Mouse (Mus musculus): Measurements from ENCODE around the gene Slc25a21. TPM values are rescaled to one million over a fixed set of nuclear protein-coding genes. Genes with fewer than 3 reads are reported as not detected.

Slc25a21 gene
- total RNA-seq, 2 experiments from 2014 or later: 0.37 to 0.49 TPM

DNA sequence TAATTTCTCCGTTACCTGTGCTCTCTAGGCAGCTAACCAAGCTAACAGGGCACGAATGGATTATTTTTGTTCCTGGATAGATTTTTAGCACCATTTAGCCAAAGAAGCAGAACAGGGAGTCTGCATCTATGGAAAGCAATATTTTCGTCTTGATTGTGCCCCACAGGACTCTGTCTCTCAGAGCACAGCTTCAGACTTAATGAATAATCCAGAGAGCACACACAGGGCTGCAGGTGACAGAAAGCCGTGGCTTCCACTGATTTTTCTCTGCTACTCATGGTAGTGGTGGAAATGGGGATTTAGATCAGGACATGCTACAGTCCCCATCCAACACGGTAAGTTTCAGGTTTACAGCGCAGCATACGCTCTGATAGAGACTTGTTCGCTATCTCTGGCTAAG lies 299.3 kb downstream of the Slc25a21 start:
- DNase-seq (ENCODE audit: extremely low spot score in 1 of 2, low spot score in 1 of 2): no peak

DNA sequence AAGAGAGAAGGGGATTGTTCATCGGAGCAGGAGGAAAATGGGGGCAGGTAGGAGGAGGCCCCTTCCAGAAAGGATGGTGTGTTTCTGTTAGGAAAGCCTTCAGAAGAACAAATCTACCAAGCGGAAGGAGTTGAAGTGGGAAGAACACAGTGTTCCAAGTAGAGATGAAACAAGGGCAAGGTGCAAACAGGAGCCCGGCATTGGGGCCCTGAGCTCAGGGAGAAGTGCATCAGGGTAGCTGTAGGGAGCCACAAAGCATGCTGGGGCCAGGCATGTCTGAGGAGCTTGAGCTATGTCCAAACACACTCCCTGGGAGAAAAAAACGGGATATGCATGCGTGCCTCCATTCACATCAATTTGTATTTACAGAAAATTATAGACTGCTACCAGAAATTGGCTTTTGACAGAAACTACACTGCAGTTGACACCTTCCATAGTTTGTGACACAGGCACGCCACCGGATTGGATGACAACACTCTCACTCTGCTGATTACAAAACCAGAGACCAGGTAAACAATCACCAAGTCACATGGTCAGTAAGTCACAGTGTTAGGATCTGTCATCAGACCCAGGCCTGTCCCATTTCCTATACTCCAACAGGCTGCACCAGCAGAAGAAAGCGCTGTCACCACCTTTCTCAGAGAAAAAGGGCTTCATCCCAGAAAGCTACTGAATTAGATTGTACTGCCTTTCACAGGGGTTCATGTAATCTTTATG lies 299.9 kb downstream of the Slc25a21 start:
- DNase-seq (ENCODE audit: extremely low spot score in 1 of 2, low spot score in 1 of 2): no peak

DNA sequence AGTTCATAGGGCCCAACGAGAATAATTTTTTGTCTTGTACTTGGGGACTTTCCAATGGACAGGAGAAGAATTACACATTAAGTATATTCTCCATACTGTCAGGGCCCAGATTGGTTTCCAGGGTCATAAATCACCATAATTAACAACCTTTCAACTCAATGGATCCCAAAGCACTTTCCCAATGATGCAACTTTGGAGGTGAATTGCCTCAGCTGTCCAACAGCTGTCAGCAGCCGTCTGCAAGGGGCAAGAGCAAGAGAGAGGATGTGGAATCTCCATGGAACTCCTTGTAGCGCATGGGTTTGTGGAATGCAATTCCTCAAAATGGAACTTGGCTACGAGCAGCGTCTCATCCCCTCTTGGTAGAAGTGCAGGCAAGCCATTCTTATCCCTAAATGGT lies 302.3 kb downstream of the Slc25a21 start:
- no peak for DNase-seq (ENCODE audit: extremely low spot score in 1 of 2, low spot score in 1 of 2)

DNA sequence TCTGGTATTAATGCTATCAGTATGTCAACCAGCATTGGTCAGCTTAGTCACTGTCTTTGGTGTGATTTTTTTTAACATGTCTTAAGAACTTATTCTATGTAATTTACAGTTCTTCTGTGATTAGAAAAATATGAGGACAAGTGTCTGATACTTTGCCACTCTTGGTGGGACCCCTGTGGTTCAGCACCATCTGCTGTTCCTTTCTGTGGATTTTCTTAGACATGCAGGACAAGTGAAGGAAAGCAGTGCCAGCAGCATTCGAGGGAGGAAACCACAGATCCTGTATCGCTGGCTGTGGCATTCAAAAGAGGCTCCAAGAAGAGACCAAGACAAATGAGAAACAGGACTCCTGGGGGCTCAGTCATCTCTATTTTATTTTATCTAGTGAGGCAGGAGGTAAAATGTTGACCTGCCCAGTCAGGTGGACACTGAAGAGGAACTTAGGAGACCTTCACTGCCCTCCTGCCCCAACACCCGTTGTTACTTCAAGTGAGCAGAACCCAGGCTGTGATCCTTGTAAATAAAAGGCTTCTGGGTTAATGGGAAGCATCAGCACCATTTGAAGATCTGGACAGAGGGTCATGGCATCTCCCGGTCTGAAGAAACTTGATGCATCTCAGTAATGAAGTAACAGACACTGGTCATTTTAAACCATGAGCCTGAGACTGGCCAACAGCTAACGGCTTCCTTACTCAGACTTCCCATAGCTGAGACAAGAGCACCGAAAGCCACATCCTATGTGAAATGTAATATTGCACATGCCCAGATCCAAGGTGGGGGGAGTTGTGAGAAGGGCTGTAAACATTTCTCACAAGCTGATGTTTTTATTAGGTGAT lies 306.2 kb downstream of the Slc25a21 start:
- no peak for DNase-seq (ENCODE audit: extremely low spot score in 1 of 2, low spot score in 1 of 2)

DNA sequence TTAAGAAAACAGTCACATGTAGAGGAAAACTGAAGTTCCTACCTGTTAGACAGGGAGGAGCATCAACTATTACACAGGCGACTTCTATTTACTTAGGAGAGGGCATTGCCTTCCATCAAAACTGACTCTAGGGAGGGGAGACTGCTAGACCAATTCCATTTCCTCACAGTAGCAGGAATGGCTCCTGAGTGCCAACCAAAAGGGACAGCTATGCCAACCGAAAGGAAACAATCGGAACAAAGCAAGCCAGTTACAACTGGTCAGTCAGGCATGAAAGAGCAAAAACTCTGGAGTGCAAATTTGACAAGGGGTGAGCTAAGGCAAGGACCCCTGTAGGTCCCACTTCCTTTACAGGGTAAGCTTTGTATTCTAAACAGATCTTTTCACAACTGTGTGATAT lies 319.5 kb downstream of the Slc25a21 start:
- no peak for DNase-seq (ENCODE audit: extremely low spot score in 1 of 2, low spot score in 1 of 2)

DNA sequence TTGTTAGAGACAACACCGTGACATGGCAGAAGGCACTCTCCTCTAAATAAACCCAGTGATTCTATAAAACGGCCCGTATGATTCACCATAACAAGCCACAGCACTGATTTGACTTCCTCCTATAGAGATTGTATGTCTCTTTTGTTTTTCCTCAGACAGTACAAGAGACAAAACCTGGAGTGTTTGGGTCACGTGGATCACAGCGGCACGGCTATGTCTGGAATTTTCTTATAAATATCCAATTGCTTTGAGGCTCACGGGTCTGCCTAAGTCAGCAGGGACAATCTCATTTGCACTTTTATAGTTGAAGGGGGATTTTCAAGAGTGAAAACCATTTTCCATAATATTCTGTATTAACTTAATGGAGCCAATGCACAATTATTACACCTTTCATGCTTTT lies 320.7 kb downstream of the Slc25a21 start:
- DNase-seq (ENCODE audit: extremely low spot score in 1 of 2, low spot score in 1 of 2): no peak

- DNase-seq (ENCODE audit: extremely low spot score in 1 of 2, low spot score in 1 of 2): no peak
These were observed 324.1 kb downstream of the Slc25a21 start for GRCm38 (mm10) chr12:56873204-56873603.

GRCm38 (mm10) chr12:56870569-56870968 lies 326.7 kb downstream of the Slc25a21 start:
- no peak for DNase-seq (ENCODE audit: extremely low spot score in 1 of 2, low spot score in 1 of 2)

- no peak for DNase-seq (ENCODE audit: extremely low spot score in 1 of 2, low spot score in 1 of 2)
These were observed 333.3 kb downstream of the Slc25a21 start for GRCm38 (mm10) chr12:56863873-56864562.

- no peak for DNase-seq (ENCODE audit: extremely low spot score in 1 of 2, low spot score in 1 of 2)
These were observed 344.6 kb downstream of the Slc25a21 start for GRCm38 (mm10) chr12:56852679-56853078.

- no peak for DNase-seq (ENCODE audit: extremely low spot score in 1 of 2, low spot score in 1 of 2)
These were observed 345.8 kb downstream of the Slc25a21 start for GRCm38 (mm10) chr12:56851464-56851863.

DNA sequence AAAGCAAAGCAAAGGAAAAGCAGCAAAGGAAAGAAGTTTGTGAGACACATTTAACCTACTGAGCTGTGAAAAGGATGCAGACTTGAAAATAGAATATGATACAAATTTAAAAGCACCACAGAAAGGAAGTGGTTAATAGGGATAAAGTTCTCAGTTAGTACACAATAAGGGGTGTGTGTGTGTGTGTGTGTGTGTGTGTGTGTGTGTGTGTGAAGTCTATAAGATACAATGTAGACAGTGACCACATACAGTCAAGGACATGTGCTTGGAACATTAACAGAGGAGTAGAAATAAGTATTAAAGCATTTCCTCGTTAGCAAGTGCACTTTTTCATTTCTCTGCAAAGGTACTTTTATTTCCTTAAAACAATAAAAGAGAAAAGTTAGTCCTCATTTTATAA lies 367.3 kb downstream of the Slc25a21 start:
- DNase-seq (ENCODE audit: extremely low spot score in 1 of 2, low spot score in 1 of 2): no peak

GRCm38 (mm10) chr12:56829455-56829883 lies 367.8 kb downstream of the Slc25a21 start:
- no peak for DNase-seq (ENCODE audit: extremely low spot score in 1 of 2, low spot score in 1 of 2)

GRCm38 (mm10) chr12:56827808-56828384 lies 369.4 kb downstream of the Slc25a21 start:
- DNase-seq (ENCODE audit: extremely low spot score in 1 of 2, low spot score in 1 of 2): no peak

- DNase-seq (ENCODE audit: extremely low spot score in 1 of 2, low spot score in 1 of 2): no peak
These were observed 372.6 kb downstream of the Slc25a21 start for GRCm38 (mm10) chr12:56824688-56825087.

DNA sequence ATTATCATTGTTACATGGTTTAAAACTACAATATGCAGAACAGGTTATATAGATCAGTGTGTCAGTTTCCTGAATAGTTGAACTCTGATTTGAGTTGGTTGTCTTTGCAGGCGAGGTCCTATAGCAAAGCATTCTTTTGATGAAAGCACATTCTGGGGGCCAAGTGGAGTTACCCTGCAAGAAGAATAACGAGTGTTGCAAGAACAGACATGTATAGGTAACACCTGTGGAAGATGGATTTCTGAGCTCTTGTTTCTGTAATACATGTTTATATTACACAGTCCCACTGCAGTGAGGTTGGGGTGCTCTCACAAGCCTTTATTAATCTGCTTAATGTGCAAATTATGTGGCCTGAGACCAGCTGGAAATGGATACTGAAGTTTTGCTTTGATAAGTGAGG lies 375.1 kb downstream of the Slc25a21 start:
- no peak for DNase-seq (ENCODE audit: extremely low spot score in 1 of 2, low spot score in 1 of 2)

DNA sequence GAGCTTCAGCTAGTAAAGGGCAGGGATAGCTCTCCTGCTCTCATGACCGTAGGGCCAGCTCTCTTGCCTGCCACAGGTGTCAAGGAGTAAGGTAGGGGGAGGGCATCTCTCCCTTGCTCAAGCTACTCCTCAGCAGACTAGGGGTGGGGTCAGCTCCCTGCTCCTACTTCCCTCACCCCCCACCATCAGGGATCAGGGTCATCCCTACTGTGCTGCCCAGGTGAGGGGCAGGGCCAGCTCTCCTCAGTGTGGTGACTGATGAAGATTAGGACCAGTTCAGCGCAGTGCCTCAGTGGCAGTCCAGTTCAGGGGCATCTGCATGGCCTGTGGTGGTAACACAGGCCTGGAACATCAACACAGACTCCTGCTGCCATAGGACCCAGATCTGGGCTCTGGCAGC lies 376.7 kb downstream of the Slc25a21 start:
- no peak for DNase-seq (ENCODE audit: extremely low spot score in 1 of 2, low spot score in 1 of 2)

- no peak for DNase-seq (ENCODE audit: extremely low spot score in 1 of 2, low spot score in 1 of 2)
These were observed 389.8 kb downstream of the Slc25a21 start for GRCm38 (mm10) chr12:56807483-56807882.

- no peak for DNase-seq (ENCODE audit: extremely low spot score in 1 of 2, low spot score in 1 of 2)
These were observed 390.2 kb downstream of the Slc25a21 start for GRCm38 (mm10) chr12:56807078-56807477.

GRCm38 (mm10) chr12:56804487-56804886 lies 392.8 kb downstream of the Slc25a21 start:
- no peak for DNase-seq (ENCODE audit: extremely low spot score in 1 of 2, low spot score in 1 of 2)

Measured in layer of hippocampus, postnatal 25 days (tissue).